Mouse (Mus musculus): ENCODE results near the gene Prkca. TPM values are rescaled to one million over a fixed set of nuclear protein-coding genes. Genes with fewer than 3 reads are reported as not detected.

The Prkca gene
- polyA plus RNA-seq, 1 experiment, result 5.1 TPM

DNA sequence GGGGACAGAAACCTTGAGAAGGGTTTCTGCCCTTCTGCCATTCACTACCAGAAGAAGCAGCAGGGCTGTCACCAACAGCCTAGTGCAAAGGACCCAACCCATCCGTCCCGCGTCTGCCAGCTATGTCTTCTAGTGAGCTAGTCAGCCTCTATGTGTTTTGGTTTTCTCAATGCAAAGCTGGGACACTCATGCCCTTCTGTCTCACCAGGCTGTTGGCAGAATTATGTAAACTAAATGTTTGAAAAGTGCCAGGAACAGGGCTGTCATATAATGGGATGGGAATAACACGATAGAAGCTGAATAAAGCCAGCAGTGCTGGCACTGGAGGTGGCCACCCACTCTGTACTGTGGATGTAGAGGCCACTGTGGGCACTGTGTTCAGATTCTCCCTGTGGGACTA, 393.1 kb downstream of the Prkca start:
- DNase-seq (ENCODE audit: low read depth), result no peak

DNA sequence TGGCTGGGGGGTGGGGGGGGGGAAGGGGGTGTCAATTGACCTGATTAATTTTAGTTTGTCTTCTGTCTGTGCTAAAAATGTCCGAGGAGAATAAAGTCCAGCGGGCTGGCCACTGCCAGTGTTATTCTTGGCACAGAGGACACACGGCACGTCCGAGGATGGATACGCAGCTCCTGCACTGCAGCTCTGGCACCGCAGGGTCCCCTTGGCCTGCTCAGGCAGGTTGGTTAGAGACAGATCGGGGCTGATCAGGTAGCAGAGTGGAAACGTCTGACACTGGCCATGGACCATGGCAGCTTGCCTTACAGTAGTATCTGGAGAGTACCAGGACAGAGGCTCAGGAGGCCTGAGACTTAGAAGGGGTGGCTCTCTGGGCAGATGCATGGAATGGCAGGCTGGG, 393.5 kb downstream of the Prkca start:
- no peak for DNase-seq (ENCODE audit: low read depth)

- no peak for DNase-seq (ENCODE audit: low read depth)
Observed at GRCm38 (mm10) chr11:107947951-107948350, 395.8 kb downstream of the Prkca start.

- no peak for DNase-seq (ENCODE audit: low read depth)
Observed at GRCm38 (mm10) chr11:107946823-107947222, 396.9 kb downstream of the Prkca start.

DNA sequence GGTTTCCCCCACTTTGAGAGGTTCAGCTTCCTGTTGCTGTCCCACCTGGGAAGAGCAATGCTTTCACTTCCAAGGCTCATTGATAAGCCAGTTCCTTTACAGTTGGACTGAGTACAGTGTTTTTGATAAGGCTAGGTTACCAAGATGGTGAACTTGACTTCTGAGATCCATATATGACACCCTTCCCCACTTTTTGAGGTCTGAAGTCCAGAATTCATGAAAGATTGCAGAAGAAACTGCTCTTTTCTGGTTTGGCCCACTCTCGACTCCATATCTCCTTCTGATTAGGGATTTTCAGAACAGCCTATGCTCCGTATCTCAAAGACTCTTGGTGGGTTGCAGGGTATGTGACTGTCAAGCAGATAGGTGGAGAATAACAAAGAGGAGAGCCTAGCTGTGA, 406.8 kb downstream of the Prkca start:
- no peak for DNase-seq (ENCODE audit: low read depth)

DNA sequence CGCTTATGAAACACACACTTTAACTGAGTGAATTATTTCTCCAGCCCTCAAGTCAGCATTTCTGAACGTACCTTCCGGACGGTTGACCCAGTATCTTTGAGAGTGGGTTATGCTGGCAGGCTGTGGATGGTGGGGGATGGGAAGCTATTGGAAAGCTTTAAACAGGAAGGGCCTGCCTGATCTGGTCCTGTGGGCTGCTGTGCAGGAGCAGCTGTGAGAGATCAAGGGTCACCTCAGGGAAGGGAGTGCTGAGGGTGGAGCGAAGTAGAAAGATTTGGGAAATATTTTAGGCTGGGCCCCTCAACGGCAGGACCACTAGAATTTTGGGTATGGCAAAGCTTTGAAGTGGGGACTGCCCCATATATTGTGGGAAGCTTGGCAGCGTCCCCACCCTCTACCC, 412.0 kb downstream of the Prkca start:
- DNase-seq (ENCODE audit: low read depth), result no peak

DNA sequence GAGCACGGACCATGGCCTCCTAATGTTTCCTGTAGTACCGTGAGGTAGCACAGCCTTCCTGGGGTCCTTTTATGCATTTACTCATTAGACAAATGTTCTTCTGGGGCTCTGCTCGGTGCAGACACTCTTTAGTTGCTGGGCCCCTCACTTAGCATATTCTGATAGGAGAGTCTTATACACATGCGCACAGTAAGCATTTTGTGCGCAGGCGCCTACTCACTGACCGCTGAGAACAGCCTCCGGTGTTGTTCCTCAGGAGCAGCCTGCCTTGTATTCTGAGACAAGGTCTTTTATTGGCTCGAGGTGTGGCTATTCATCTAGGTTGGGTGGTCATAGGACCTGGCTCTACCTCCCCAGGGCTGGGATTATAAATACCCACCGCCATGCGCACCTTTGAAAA, 412.4 kb downstream of the Prkca start:
- DNase-seq (ENCODE audit: low read depth), result no peak

- no peak for DNase-seq (ENCODE audit: low read depth)
Observed at GRCm38 (mm10) chr11:107929712-107930111, 414.0 kb downstream of the Prkca start.

DNA sequence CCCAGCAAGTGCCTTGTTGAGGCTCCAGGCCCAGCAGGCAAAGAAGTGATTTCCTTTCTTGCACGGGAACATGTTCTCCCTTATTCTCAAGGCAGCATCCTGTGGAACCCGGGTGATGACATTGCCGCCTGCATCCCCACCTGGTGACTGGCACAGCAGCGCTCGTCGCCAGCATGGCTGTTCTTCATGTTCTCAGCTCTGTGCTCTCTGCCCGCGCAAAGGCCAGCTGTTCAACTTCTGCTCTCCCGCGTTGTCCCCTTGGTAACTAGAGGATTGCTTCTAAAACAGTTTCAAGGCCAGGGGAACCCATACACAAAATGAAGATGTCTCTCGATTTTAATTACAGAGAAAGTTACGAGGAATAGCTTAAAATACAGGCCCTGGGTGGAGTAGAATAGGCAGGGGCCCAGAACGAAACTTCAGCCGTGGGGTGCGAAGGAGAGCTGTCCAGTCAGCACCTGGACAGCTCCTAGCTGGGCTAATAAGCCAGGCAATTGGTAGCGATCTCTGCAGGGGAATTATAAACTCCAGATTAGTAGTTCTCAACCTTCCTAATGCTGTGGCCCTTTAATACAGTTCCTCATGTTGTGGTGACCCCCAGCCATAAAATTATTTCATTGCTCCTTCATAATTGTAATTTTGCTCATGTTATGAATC, 423.7 kb downstream of the Prkca start:
- no peak for DNase-seq (ENCODE audit: low read depth)

GRCm38 (mm10) chr11:107917721-107918235, 425.9 kb downstream of the Prkca start:
- no peak for DNase-seq (ENCODE audit: low read depth)

- DNase-seq (ENCODE audit: low read depth), result no peak
Observed at GRCm38 (mm10) chr11:107914634-107915226, 429.0 kb downstream of the Prkca start, which contains the start of gene Cacng5. Cacng5 (minus strand) TSS chr11:107915055.

- no peak for DNase-seq (ENCODE audit: low read depth)
Observed at GRCm38 (mm10) chr11:107913317-107913716, 430.4 kb downstream of the Prkca start.

- DNase-seq (ENCODE audit: low read depth), result no peak
Observed at GRCm38 (mm10) chr11:107905364-107905763, 438.4 kb downstream of the Prkca start.

GRCm38 (mm10) chr11:107903966-107904605, 439.6 kb downstream of the Prkca start:
- DNase-seq (ENCODE audit: low read depth), result no peak

- DNase-seq (ENCODE audit: low read depth), result no peak
Observed at GRCm38 (mm10) chr11:107900470-107900869, 443.3 kb downstream of the Prkca start.

DNA sequence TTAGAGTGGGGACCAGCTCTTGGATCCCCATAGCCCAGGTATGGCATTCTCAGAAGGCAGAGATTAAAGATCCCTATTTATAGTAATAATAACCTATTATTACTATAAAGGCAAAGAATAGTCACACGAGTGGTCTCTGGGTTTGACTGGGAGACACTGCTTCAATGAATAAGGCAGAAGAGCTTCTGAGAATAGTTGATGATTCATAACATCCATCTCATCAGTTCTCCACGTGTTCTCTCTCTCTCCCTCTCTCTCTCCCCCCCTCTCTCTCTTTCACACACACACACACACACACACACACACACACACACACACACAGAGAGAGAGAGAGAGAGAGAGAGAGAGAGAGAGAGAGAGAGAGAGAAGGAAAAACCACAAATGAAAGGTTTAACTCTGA, 445.0 kb downstream of the Prkca start:
- no peak for DNase-seq (ENCODE audit: low read depth)

DNA sequence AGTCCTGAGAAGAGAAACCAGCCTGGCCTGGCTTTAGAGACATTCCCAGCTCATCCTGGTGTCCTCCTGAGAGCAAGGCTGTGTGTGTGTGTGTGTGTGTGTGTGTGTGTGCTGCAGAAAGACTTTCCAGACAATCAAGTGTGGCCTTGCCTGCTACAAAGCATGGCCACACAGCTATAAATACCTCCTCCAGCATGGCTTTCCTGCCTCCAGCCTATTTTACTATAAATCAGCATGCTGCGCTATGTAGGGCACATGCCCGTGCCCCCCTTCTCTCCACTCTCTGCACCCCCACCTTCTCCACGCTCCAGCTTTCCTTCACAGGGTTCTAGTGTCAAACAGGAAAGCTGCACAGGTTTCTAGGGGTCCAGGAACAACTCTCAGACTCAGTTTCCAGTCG, 448.1 kb downstream of the Prkca start:
- no peak for DNase-seq (ENCODE audit: low read depth)

GRCm38 (mm10) chr11:107891377-107891776, 452.4 kb downstream of the Prkca start:
- no peak for DNase-seq (ENCODE audit: low read depth)

DNA sequence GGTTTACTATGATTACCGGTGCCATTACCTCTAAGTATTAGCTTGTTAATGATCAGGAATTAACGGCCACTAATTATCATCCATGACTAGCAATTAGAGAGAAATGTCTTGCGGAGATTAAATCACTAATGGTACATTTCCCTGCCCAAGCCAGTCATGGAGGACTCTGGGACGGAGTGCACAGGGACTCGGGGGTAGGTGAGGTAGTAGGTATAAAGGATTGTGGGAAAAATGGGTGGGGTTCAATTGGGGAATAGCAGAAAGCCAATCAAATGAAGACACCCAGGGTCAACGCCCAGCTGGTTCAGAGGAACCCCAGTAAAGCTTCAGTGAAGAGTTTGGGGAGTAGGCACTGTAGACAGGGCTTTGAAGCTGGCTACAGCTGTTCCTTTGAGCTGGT, 456.4 kb downstream of the Prkca start:
- no peak for DNase-seq (ENCODE audit: low read depth)
